Mouse (Mus musculus): ENCODE results near the gene Ihh.

Gene Ihh

DNA sequence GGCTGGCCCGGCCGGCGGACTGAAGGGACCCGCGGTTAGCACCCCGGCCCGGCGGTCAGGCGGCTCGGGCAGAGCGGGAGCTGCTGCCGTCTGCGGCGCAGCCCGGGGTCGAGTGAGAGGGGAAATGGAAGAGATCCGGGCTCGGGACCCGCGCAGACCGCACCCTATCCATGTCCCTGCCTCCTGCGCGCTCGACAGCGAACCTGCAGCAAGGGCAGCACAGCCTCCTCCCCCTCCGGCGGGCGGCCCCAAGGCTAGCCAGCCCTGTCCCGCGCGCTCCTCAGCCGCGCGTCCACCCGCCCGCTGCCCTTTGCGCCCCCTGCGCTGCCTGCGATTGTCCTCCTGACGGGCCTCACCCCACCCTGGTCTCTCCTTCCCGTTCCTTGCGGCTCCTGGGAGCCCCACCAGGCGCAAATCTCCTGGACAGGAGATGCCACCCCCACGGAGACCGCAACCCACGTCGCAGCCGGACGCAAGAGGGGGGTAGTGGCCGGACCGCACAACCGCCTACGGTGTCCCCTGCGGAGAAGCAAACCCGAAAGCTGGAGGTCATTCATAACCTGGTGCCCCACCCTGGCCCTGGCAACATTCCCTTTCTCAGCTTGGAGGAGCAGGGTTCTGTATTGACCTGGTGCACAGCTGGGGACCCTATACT, at the start of gene Ihh:
Gene Ihh (minus strand): TSS at position 117 of the 655 bp plus-strand sequence.
- in situ Hi-C loops (cut with MboI; ENCODE audit: low pct_unique_long_range_greater_than_20kb in 1 of 2, low sequenced_read_pairs in 2 of 2, unreplicated experiment in 1 of 2) = loop anchor here in 1 of 2 experiments (5.0 kb wide), 1 partner anchor 66 kb away; no protein-coding TSS in a partner anchor

DNA sequence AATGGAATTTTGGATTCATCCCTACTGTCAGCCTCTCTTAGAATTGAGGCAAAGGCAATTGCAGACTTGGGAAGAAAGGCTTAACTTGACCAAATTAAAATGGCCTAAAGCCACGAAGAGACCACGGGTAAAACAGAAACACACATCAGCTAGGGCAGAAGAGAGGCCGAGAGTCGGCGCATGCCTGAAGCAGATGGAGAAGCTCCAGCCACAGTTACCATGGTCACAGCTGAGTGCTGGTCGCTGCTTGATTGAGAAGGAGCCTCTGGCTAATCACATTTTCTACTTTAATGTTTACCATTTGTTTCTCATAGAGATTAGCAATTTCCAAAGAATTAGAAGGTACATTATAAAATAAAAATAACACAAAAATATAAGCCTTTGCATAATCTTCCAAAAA, 49.7 kb upstream of the Ihh start:
- in situ Hi-C loops (cut with MboI; ENCODE audit: low pct_unique_long_range_greater_than_20kb in 1 of 2, low sequenced_read_pairs in 2 of 2, unreplicated experiment in 1 of 2) = no loop called here

DNA sequence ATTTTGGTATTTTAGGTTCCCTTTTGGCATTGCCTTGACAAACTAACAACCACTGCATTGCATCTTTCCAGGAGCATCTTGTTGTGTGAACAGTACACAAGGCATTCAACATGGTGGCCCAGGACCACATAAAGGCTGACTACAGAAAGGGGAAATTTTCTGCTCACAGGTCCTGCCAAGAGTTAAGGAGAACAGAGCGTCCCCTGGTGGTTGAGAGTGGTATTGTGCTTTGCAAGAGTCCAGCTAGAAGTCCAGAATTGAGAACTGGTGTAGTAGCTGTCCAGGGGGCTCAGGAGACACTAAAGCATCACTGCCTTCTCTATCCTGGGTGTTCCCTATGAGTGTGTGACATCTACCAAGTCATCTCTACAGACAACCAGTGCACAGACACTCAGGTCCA, 49.0 kb upstream of the Ihh start:
- in situ Hi-C loops (cut with MboI; ENCODE audit: low pct_unique_long_range_greater_than_20kb in 1 of 2, low sequenced_read_pairs in 2 of 2, unreplicated experiment in 1 of 2) = no loop called here

DNA sequence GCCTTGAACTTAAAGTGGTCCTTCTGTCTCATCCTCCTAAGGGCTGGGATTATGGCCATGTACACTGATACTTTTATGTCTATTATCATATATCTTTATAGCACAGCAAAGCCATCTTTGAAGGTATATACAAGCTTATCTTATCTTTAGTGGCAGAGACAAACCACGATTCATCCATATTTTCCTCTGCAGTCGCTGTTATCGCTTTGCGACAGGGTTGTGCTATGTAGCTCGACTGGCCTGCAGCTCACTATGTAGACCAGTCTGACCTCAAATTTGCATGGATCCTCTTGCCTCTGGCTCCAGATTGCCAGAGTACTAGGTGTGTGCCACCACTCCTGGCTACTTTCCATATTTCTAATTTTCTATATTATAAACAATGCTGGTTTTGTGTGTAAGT, 47.7 kb upstream of the Ihh start:
- in situ Hi-C loops (cut with MboI; ENCODE audit: low pct_unique_long_range_greater_than_20kb in 1 of 2, low sequenced_read_pairs in 2 of 2, unreplicated experiment in 1 of 2) = loop anchor here in 1 of 2 experiments (5.0 kb wide), 1 partner anchor 52 kb away; no protein-coding TSS in a partner anchor

- in situ Hi-C loops (cut with MboI; ENCODE audit: low pct_unique_long_range_greater_than_20kb in 1 of 2, low sequenced_read_pairs in 2 of 2, unreplicated experiment in 1 of 2) = loop anchor here in 1 of 2 experiments (5.0 kb wide), 1 partner anchor 50 kb away; no protein-coding TSS in a partner anchor
These were observed 45.8 kb upstream of the Ihh start for GRCm38 (mm10) chr1:74997231-74997630.

DNA sequence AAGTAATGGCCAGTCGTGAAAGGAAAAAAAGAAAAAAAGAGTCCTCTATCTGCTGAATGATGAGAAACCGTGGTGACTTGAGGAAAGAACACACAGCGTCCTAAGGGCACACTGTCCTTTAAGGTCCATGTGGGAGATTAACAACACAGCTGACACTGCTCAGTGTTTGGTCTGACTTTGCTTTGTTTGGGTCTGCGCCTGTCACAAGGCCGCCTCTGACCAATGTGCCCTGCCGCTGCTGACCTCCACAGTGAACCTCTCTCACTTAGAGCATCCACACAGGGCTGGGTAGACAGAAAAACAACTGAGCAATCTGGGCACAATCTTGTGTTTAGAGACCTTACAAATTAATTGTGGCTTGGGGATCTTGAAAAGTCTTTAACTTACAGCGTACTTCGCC, 25.5 kb upstream of the Ihh start:
- in situ Hi-C loops (cut with MboI; ENCODE audit: low pct_unique_long_range_greater_than_20kb in 1 of 2, low sequenced_read_pairs in 2 of 2, unreplicated experiment in 1 of 2) = no loop called here

GRCm38 (mm10) chr1:74975936-74976335, 24.5 kb upstream of the Ihh start:
- in situ Hi-C loops (cut with MboI; ENCODE audit: low pct_unique_long_range_greater_than_20kb in 1 of 2, low sequenced_read_pairs in 2 of 2, unreplicated experiment in 1 of 2) = no loop called here

DNA sequence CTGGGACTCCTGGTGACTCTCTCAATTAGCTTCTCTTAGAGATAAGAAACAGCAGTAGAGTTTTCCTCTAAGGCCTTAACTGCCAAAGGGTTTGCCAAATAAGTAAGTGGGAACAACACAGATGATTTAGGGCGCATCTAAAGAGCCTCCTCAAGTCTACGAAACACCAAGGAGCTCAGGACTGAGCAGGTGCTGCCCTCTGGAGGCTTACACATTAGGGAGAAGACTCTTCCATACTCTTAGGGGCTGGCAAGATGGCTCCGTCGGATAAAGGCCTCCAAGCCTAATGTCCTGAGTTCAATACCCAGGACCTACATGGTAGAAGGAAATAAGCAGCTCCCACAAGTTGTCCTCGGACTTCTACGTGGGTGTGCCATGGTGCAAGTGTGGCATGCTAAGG, 22.1 kb upstream of the Ihh start:
- in situ Hi-C loops (cut with MboI; ENCODE audit: low pct_unique_long_range_greater_than_20kb in 1 of 2, low sequenced_read_pairs in 2 of 2, unreplicated experiment in 1 of 2) = no loop called here

DNA sequence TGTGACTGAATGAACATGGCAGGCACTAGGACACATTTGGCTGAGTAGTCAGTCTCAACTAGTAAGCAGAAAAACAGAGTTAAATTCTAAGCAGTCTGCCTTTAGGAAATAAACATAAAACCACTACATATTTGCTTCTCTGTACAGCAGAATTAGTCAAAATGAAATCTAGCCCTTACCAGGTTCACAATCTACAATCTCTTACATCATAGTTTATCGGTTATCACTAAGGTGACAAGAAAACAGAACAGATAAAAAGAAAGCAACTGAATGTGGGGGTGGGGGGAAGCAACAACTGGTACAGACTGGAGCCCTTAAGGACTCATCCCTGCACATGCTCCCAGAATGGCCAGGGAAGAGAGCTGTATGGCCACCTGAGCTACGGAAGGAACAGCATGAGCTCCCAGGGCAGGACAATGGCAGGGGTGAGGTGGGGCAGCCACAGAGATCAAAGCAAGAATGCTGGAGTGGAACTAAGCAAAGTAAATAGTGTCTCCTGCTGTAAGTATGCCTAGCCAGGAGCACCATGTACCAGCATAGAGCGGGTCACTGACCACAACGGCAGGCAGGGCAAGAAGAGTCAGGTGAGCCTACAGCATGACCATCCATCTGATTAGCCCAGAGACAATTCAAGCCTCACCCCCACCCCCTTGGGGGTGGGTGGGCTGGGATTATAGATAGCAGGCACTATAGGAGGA, 20.0 kb upstream of the Ihh start:
- in situ Hi-C loops (cut with MboI; ENCODE audit: low pct_unique_long_range_greater_than_20kb in 1 of 2, low sequenced_read_pairs in 2 of 2, unreplicated experiment in 1 of 2) = no loop called here

GRCm38 (mm10) chr1:74967962-74968580, 16.6 kb upstream of the Ihh start:
- in situ Hi-C loops (cut with MboI; ENCODE audit: low pct_unique_long_range_greater_than_20kb in 1 of 2, low sequenced_read_pairs in 2 of 2, unreplicated experiment in 1 of 2) = no loop called here

DNA sequence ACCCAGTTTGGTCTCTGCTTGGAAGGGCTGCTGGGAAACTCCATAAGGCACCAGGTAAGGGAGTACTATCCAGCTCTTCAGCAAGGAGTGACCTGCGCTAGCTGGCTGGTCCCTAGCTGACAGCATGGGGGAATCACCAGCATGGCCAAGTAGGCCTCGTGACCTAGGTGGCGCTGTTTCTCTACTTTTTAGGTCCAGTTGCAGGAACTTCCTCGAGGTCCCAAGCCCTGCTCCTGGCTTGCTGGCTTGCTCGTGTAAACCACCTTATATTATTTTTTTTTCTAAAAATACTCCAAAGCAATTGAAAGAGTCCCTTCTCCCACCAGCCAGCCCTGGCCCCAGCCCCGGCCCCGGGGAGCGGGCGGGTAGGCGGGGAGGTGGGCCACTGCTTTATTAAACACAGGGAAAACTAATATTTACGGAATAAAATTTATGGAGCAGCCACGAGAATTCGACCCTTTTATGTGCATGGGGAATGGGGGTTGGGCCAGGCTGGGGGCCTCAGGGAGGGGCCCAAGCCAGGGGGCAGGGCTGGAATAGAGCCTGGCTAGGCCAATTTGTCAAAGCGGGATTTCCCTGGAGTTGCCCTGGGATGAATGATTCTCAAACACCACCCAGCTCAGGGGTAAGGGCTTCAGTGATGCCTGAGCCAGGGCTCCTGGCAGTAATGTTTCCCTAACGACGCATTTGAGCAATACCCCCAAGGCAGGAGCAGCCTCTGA, 13.2 kb upstream of the Ihh start:
- in situ Hi-C loops (cut with MboI; ENCODE audit: low pct_unique_long_range_greater_than_20kb in 1 of 2, low sequenced_read_pairs in 2 of 2, unreplicated experiment in 1 of 2) = no loop called here

DNA sequence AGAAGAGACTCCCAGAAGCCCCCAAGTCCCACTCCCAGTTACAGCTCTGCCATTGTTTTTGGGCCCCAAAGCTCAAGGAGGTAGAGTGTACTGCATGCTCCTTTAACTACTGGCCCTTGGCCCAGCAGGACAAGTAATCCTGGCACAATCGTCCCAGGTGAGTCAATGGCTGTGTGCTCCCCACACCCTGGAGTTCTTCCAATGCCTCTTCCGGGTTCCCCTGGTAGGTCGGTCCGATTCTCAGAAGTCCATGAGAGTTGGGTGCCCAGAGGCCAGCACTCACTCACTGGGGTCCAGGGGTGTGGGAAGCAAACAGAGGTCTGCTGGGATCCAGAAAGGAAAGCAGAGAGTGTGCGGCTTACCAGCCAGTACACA, 11.4 kb upstream of the Ihh start:
- in situ Hi-C loops (cut with MboI; ENCODE audit: low pct_unique_long_range_greater_than_20kb in 1 of 2, low sequenced_read_pairs in 2 of 2, unreplicated experiment in 1 of 2) = no loop called here

GRCm38 (mm10) chr1:74962126-74962852, 10.8 kb upstream of the Ihh start:
- in situ Hi-C loops (cut with MboI; ENCODE audit: low pct_unique_long_range_greater_than_20kb in 1 of 2, low sequenced_read_pairs in 2 of 2, unreplicated experiment in 1 of 2) = no loop called here

DNA sequence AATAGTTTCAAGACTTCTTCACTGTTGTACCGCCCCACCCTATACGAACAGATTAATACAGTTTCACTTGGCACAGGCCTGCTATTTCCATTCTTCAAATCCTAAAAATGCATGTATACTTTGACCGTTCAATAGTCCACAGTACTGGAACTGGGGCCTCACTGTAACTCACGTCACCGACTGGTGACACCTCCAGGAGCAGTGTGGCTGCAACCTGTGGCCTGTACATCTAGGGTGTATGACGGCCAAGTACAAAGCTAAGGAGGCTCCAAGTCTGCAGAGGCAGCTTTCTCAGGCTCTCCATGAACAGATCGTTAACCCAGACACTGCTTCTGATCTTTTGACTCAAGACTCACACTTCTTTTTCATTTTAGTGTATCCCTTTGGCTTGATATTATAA, 10.2 kb upstream of the Ihh start:
- in situ Hi-C loops (cut with MboI; ENCODE audit: low pct_unique_long_range_greater_than_20kb in 1 of 2, low sequenced_read_pairs in 2 of 2, unreplicated experiment in 1 of 2) = no loop called here

GRCm38 (mm10) chr1:74960059-74960458, 8.6 kb upstream of the Ihh start:
- in situ Hi-C loops (cut with MboI; ENCODE audit: low pct_unique_long_range_greater_than_20kb in 1 of 2, low sequenced_read_pairs in 2 of 2, unreplicated experiment in 1 of 2) = no loop called here

DNA sequence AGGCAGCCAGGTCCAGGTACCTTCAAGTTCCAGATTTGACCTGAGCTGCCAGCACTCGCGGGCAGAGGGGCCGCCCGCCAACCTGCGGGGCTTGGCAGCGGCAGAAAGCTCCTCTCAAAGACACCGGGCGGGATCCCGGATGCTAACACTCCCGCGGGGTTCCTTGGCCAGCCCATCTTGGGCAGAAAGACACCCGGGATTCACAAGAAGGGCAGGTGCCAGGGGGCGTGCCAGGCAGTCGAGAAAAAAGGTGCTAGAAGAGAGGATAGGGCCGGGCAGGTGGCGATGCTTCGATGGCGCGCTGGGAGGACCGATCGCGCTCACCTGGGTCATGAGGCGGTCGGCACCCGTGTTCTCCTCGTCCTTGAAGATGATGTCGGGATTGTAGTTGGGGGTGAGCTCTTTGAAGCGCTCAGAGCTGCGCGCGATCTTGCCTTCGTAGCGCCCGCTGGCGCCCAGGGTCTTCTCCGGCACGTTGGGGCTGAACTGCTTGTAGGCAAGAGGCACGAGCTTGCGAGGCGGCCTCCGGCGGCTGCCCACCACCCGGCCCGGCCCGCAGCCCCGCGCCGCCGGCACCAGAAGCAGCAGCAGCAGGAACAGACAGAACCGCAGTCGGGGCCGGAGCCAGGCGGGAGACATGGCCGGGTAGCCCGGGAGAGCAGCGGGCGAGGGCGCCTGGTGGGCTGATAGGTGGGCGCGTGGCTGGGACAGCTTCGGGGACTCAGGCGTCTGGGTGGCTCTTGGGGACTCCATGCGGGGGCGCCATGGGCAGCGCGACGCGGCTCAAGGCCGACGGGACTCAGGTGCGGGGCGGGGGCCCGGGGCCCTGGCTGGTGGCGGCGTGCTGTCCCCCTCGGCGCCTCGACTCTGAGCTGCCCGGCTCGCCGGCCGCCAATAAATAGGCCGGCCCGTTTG, 639 bp downstream of the Ihh start:
- in situ Hi-C loops (cut with MboI; ENCODE audit: low pct_unique_long_range_greater_than_20kb in 1 of 2, low sequenced_read_pairs in 2 of 2, unreplicated experiment in 1 of 2) = loop anchor here in 1 of 2 experiments (5.0 kb wide), 1 partner anchor 66 kb away; no protein-coding TSS in a partner anchor

GRCm38 (mm10) chr1:74950066-74950465, 1.4 kb downstream of the Ihh start:
- in situ Hi-C loops (cut with MboI; ENCODE audit: low pct_unique_long_range_greater_than_20kb in 1 of 2, low sequenced_read_pairs in 2 of 2, unreplicated experiment in 1 of 2) = loop anchor here in 1 of 2 experiments (5.0 kb wide), 1 partner anchor 67 kb away; no protein-coding TSS in a partner anchor
